Mouse (Mus musculus) olfactory bulb, adult 2 months (tissue): Measurements from ENCODE around the gene Tbc1d17.

Experiments used
- CTCF ChIP-seq: fragments of 200-500 bp; IDR thresholded peaks from 2 replicates; pipeline ENCODE4 v1.5.1; 2012; ENCODE audit warnings: low read depth, mild to moderate bottlenecking, low read length, moderate library complexity; ENCODE audit not compliant: insufficient read depth
- POLR2A ChIP-seq: fragments of 200-500 bp; IDR thresholded peaks from 2 replicates; pipeline ENCODE4 v1.6.1; 2012; ENCODE audit warnings: mild to moderate bottlenecking, low read depth, low read length, moderate library complexity; ENCODE audit not compliant: insufficient read depth

GRCm38 (mm10) chr7:44895206-44895592 is 46.3 kb upstream of the Tbc1d17 start:
- no peak for TF ChIP-seq POLR2A
- TF ChIP-seq CTCF: no peak
